Comparison of ENCODE assay signal across 9 mouse cellular contexts in the genomic region with DNA sequence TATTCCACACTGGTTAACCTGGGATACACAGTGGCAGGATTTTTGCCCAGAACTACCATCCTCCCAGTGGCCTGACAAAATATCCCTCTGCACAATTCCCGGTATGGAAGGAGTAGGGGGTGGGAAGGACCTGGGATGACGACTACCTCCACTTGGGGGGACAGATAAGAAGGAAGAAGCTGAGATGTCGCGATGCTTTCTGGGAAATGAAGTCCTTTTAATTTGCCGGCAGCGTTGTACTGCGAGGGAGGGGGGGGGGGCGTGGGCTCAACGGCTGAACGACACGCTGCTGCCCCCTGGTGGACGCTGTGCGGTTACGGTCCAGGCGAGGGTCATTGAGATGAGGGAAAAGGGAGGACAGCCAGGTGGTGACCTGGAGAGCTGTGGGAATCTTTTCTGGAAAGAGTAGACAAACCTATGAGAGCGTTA. TPM values are rescaled to one million over a fixed set of nuclear protein-coding genes. Genes with fewer than 3 reads are reported as not detected.
DNase-seq lines count a peak whose midpoint lies in the region; ATAC-seq and TF ChIP-seq lines count a peak whose summit lies in the region.
"Had no signal": no experiment of that assay in that cellular context is flagged by ENCODE, and none has a peak within 500 bp of the region (broad histone marks: within the 10 kb centered on the region; RNA-seq: fewer than 3 reads in every experiment).

No protein-coding gene starts in this region.

- peak; percentile 59 for ATAC-seq in intestine, embryonic 16.5 days
- ATAC-seq in limb, embryonic 14.5 days (ENCODE audit: low FRiP score, low read depth): peak; percentile 76
- peak; percentile 85 for ATAC-seq in midbrain, embryonic 15.5 days (replicated peaks)

- H3K4me1 ChIP-seq in intestine, embryonic 16.5 days (ENCODE audit: control insufficient read depth, insufficient read depth, low read length): peaks cover 11% of the 10 kb centered on the region
- H3K4me1 ChIP-seq in limb, embryonic 14.5 days (ENCODE audit: control insufficient read depth, insufficient read depth, low read length): peaks cover 8% of the 10 kb centered on the region
- H3K4me1 ChIP-seq in midbrain, embryonic 15.5 days: peaks cover 17% of the 10 kb centered on the region

- no peaks in the 10 kb centered on the region for H3K9me3 ChIP-seq in intestine, embryonic 16.5 days (ENCODE audit: control insufficient read depth, low read length)
- H3K9me3 ChIP-seq in limb, embryonic 14.5 days (ENCODE audit: control insufficient read depth, low read length): no peaks in the 10 kb centered on the region
- no peaks in the 10 kb centered on the region for H3K9me3 ChIP-seq in midbrain, embryonic 15.5 days

- no peaks in the 10 kb centered on the region for H3K36me3 ChIP-seq in intestine, embryonic 16.5 days (ENCODE audit: control insufficient read depth, insufficient read depth, low read length)
- no peaks in the 10 kb centered on the region for H3K36me3 ChIP-seq in limb, embryonic 14.5 days (ENCODE audit: control insufficient read depth, insufficient read depth, low read length)
- H3K36me3 ChIP-seq in midbrain, embryonic 15.5 days (replicated peaks): no peaks in the 10 kb centered on the region

- H3K4me2 ChIP-seq in intestine, embryonic 16.5 days (ENCODE audit: low read depth, low read length): peak overlapping the region; percentile 49
- peak overlapping the region; percentile 39 for H3K4me2 ChIP-seq in limb, embryonic 14.5 days (replicated peaks; ENCODE audit: low read depth, low read length, severe bottlenecking)
- peak overlapping the region; percentile 48 for H3K4me2 ChIP-seq in midbrain, embryonic 15.5 days

- no peak overlapping the region for H3K4me3 ChIP-seq in intestine, embryonic 16.5 days (ENCODE audit: low read length)
- no peak overlapping the region; the same call in 1 of the 2 replicates for H3K4me3 ChIP-seq in limb, embryonic 14.5 days (replicated peaks; ENCODE audit: low read length)
- peak overlapping the region; percentile 21 for H3K4me3 ChIP-seq in midbrain, embryonic 15.5 days

- peak overlapping the region; percentile 43; the same call in 1 of the 2 replicates for H3K9ac ChIP-seq in intestine, embryonic 16.5 days (ENCODE audit: low read depth, low read length)
- H3K9ac ChIP-seq in limb, embryonic 14.5 days (ENCODE audit: low read depth, low read length, severe bottlenecking): no peak overlapping the region
- no peak overlapping the region for H3K9ac ChIP-seq in midbrain, embryonic 15.5 days

- no peak for TF ChIP-seq POLR2A in limb, embryonic 14.5 days (IDR thresholded peaks at IDR 0.05; ENCODE audit: borderline replicate concordance, extremely low read depth, insufficient read depth, insufficient read length)

- WGBS in intestine, embryonic 16.5 days: 1% methylated on average over 15 of the region's 16 CpGs
- 2% methylated on average over 16 of the region's 16 CpGs for WGBS in limb, embryonic 14.5 days
- WGBS in midbrain, embryonic 15.5 days: under 1% methylated on average over 16 of the region's 16 CpGs

- DNase-seq in 416B (ENCODE audit: low read depth) (peak; percentile 91), ZHBTc4 (ENCODE audit: low read depth, low spot score) (peak; percentile 93)
- DNase-seq in cerebellum, postnatal 4 days (ENCODE audit: low spot score in 2 of 2): peak; percentile 63 to 79
- DNase-seq in gastrocnemius, postnatal 25 days: peak; percentile 43
- peak; percentile 88 for DNase-seq in limb, embryonic 14.5 days (ENCODE audit: low spot score)
- DNase-seq in spleen, postnatal 10 days (ENCODE audit: low spot score in 2 of 2): peak; percentile 42 to 87

- no peaks in the 10 kb centered on the region for H3K27me3 ChIP-seq in intestine, embryonic 16.5 days (replicated peaks; ENCODE audit: control insufficient read depth, insufficient read depth, low read length)
- no peaks in the 10 kb centered on the region for H3K27me3 ChIP-seq in limb, embryonic 14.5 days (ENCODE audit: control insufficient read depth, insufficient read depth, low read length)
- H3K27me3 ChIP-seq in midbrain, embryonic 15.5 days (replicated peaks): no peaks in the 10 kb centered on the region

- H3K27ac ChIP-seq in intestine, embryonic 16.5 days (ENCODE audit: low read length): no peak overlapping the region
- no peak overlapping the region for H3K27ac ChIP-seq in limb, embryonic 14.5 days (replicated peaks; ENCODE audit: low read depth, low read length)
- peak overlapping the region; percentile 59 for H3K27ac ChIP-seq in midbrain, embryonic 15.5 days

RNA-seq across cellular contexts. Expression of a gene that starts 15.0 kb away (rescaled TPM):
- total RNA-seq in gastrocnemius, postnatal 25 days (2021): 10 to 100 TPM; 50.8 to 58.9 TPM
- 99.2 and 103 TPM in 2 replicates for polyA plus RNA-seq in intestine, embryonic 16.5 days (2015; fragmentation: Nextera tagmentation; extraction: Ambion mirVana)
- polyA plus RNA-seq in limb, embryonic 14.5 days (2012; rRNA removed): 227 and 250 TPM in 2 replicates
- 180 and 186 TPM in 2 replicates for polyA plus RNA-seq in limb, embryonic 14.5 days (2014; fragmentation: Nextera tagmentation; extraction: Ambion mirVana)
- polyA plus RNA-seq in midbrain, embryonic 15.5 days (2015; fragmentation: Nextera tagmentation; extraction: Ambion mirVana): 175 and 188 TPM in 2 replicates

RNA-seq across cellular contexts. Expression of a gene that starts 15.3 kb away (rescaled TPM):
- 10 to 100 TPM; 25.0 to 25.9 TPM for total RNA-seq in gastrocnemius, postnatal 25 days (2021)
- 139 and 142 TPM in 2 replicates for polyA plus RNA-seq in intestine, embryonic 16.5 days (2015; fragmentation: Nextera tagmentation; extraction: Ambion mirVana)
- 78.9 and 90.3 TPM in 2 replicates for polyA plus RNA-seq in limb, embryonic 14.5 days (2012; rRNA removed)
- polyA plus RNA-seq in limb, embryonic 14.5 days (2014; fragmentation: Nextera tagmentation; extraction: Ambion mirVana): 168 and 185 TPM in 2 replicates
- polyA plus RNA-seq in midbrain, embryonic 15.5 days (2015; fragmentation: Nextera tagmentation; extraction: Ambion mirVana): 429 and 432 TPM in 2 replicates

RNA-seq across cellular contexts. Expression of a gene that starts 18.1 kb away (rescaled TPM):
- total RNA-seq in gastrocnemius, postnatal 25 days (2021): 100 to 1,000 TPM; 201 to 255 TPM
- 80.2 and 86.9 TPM in 2 replicates for polyA plus RNA-seq in intestine, embryonic 16.5 days (2015; fragmentation: Nextera tagmentation; extraction: Ambion mirVana)
- polyA plus RNA-seq in limb, embryonic 14.5 days (2012; rRNA removed): 392 and 597 TPM in 2 replicates
- 116 and 117 TPM in 2 replicates for polyA plus RNA-seq in limb, embryonic 14.5 days (2014; fragmentation: Nextera tagmentation; extraction: Ambion mirVana)
- 69.8 and 81.5 TPM in 2 replicates for polyA plus RNA-seq in midbrain, embryonic 15.5 days (2015; fragmentation: Nextera tagmentation; extraction: Ambion mirVana)

RNA-seq across cellular contexts. Expression of a gene that starts 18.8 kb away (rescaled TPM):
- not detected for total RNA-seq in gastrocnemius, postnatal 25 days (2021)
- not detected in 2 replicates for polyA plus RNA-seq in intestine, embryonic 16.5 days (2015; fragmentation: Nextera tagmentation; extraction: Ambion mirVana)
- polyA plus RNA-seq in limb, embryonic 14.5 days (2012; rRNA removed): 0.24 and 0.42 TPM in 2 replicates
- polyA plus RNA-seq in limb, embryonic 14.5 days (2014; fragmentation: Nextera tagmentation; extraction: Ambion mirVana): 0.29 and 0.72 TPM in 2 replicates
- polyA plus RNA-seq in midbrain, embryonic 15.5 days (2015; fragmentation: Nextera tagmentation; extraction: Ambion mirVana): not detected in 2 replicates
- total RNA-seq: gastrocnemius, adult 8-10 months had no signal

RNA-seq across cellular contexts. Expression of a gene that starts 32.8 kb away (rescaled TPM):
- 1,000 to 10,000 TPM; 1,093 to 1,260 TPM for total RNA-seq in gastrocnemius, postnatal 25 days (2021)
- 41.5 and 50.1 TPM in 2 replicates for polyA plus RNA-seq in intestine, embryonic 16.5 days (2015; fragmentation: Nextera tagmentation; extraction: Ambion mirVana)
- 1.5 and 2.7 TPM in 2 replicates for polyA plus RNA-seq in limb, embryonic 14.5 days (2012; rRNA removed)
- polyA plus RNA-seq in limb, embryonic 14.5 days (2014; fragmentation: Nextera tagmentation; extraction: Ambion mirVana): 3.3 and 4.5 TPM in 2 replicates
- 6.5 and 6.8 TPM in 2 replicates for polyA plus RNA-seq in midbrain, embryonic 15.5 days (2015; fragmentation: Nextera tagmentation; extraction: Ambion mirVana)

Comparison
In these comparisons a context has a peak if more than half of its experiments do, and no peak if none do; other contexts are left out.
1. DNase-seq: peak in every context shown above with its lines; median percentile 93 in ZHBTc4; 91 in 416B; 88 in limb, embryonic 14.5 days; 71 in cerebellum, postnatal 4 days; 64 in spleen, postnatal 10 days; 43 in gastrocnemius, postnatal 25 days.